Mouse (Mus musculus) CH12F3 (cell line): ENCODE results near the gene Chd5.

ENCODE experiments used
- in situ Hi-C: fragments of 300-500 bp; cut with MboI; formaldehyde crosslinking; loops from 2 replicates; pipeline ENCODE4 v1.14.3; 2020; ENCODE audit warnings: low sequenced_read_pairs

The Chd5 gene

DNA sequence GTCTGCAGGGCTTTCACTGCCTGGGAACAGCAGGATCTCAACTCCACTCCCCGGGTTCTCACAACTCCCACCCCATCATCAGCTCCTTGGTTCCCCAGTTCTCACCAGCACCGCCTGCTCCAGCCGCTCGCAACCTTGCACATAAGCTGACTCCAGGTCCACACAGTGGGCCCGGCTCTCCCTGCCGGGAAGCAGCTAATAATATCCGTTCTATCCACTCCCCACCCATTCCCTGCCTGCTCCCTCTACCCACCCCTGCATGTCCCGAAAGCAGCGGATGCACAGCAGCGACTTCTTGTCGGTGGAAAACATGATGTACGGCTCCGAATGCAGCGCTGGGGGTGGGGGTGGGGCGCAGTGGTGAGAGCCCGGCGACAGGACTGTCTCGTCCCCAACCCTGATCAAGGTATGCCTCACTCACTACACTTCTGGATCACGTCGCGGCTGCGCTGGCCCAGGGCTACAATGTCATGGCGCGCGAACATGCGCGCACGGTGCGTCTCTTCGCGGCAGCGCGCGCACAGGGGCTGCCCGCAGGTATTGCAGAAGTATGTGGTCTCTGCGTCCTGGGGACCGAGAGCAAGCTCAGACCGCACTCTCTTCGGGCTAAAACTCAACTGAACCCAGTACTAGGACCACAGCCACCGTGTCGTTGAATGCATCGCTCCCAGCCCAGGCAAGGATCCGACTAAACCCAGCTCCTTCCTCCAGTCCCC is 22.8 kb upstream of the Chd5 start:
- in situ Hi-C loops = no loop called here

DNA sequence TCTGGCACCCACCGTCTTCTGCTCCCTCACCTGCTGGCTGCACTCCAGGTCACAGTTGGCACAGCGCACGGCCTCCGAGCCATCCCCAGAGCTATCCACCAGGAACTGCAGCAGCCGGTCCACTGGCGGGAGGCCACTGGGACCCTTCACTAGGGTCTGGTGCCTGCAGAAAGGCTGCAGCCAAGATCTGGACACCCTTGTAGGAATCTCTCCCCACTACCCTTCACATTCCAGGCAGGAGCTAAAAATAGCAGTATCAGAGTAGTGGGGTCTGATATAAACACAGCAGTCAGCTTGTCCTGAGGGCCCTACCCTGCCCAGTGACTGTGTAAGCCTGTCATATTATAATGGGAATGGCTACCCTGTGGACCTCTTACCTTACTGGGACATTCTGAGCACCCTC is 20.8 kb upstream of the Chd5 start:
- in situ Hi-C loops = no loop called here

GRCm38 (mm10) chr4:152318517-152319234 is 19.8 kb upstream of the Chd5 start, which contains the start of gene Rnf207:
Rnf207 (minus strand) TSS chr4:152318993.
- in situ Hi-C loops = no loop called here

GRCm38 (mm10) chr4:152321464-152321863 is 17.0 kb upstream of the Chd5 start:
- in situ Hi-C loops = no loop called here

DNA sequence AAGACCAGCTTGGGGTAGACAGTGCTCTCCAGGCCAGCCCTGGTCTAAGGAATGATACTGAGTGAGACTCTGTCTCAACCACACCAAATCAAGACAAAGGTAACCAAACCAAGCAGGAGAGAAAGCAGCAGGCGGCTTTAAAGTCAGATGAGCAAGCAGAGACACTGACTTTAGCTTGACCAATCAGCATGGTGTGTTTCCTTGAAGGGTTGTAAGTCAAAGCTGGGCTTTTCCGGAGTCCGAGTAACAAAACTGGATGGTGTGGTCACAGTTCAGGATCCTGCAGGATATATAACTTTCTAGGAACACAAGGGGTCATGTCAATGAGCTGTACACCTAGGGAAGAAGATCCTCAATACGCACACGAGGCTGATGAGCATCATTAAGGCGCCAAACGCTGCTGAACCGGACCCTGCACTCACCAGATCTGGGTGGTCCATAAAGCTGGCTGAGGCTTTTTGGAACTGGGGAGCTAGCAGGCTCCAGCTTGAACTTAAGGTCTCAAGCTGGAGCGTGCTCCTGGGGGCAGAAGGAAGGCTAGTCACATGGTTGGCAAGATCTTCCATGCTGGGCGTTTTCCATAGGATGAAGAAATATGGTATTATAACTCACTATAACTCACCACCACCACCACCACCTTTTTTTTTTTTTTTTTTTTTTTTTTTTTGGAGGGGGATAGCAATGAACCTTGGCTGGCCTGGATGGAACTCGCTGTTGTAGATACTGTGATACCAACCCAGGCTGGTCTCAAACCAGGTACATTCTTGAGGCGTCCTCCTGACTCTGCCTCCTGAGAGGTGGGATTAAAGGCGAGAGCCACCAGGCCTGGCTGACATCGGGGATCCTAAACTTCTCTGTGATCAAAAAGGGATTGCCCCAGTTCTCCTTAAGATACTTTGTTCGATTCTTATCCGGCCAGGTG is 13.5 kb upstream of the Chd5 start:
- in situ Hi-C loops = no loop called here

GRCm38 (mm10) chr4:152325574-152326411 is 12.7 kb upstream of the Chd5 start, which contains the start of gene Rpl22:
Rpl22 (plus strand) TSS chr4:152325742.
- in situ Hi-C loops = no loop called here

DNA sequence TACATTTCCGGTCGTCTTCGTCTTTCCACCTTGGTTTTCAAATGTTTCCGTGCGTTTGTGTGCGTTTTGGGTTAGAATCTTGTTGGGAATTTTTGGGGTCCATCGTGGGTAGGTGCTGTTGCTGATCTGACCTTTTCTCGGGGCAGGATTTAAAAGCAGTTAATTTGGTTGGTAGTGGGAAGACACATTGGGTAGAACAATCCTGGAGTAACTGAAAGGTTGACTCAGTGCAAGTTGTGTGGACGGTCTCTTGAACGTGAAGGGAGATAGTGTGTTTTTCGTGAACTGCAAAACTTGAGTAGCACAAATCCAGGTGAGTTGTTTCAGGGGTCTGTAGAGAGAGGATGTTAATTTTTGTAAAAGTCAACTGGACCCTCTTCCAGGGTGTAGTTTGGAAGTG is 11.9 kb upstream of the Chd5 start:
- in situ Hi-C loops = no loop called here

- in situ Hi-C loops = no loop called here
These were observed 9.8 kb upstream of the Chd5 start for GRCm38 (mm10) chr4:152328691-152329090.

GRCm38 (mm10) chr4:152332952-152333351 is 5.5 kb upstream of the Chd5 start:
- in situ Hi-C loops = no loop called here

GRCm38 (mm10) chr4:152333587-152333986 is 4.9 kb upstream of the Chd5 start:
- in situ Hi-C loops = no loop called here

DNA sequence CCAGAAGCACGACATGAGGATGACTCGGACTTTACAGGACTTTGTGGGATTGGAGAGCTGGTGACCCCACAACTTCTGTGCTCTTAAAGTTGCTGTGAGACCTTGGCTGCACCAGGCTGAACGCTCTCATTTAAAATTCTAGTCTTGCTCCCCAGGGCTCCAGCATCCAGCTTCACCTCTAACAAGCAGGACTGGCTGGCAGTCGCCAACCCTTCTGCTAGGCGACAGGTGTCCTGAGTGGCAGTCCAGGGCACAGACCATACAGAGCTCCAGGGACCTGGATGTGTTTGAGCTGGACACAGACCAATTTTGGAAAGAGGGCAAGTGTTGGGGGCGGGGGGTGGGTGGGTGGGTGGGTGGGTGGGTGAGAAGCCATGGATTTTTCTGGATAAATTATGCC is 679 bp upstream of the Chd5 start:
- in situ Hi-C loops = no loop called here

GRCm38 (mm10) chr4:152339293-152339790 is 891 bp downstream of the Chd5 start:
- in situ Hi-C loops = no loop called here

DNA sequence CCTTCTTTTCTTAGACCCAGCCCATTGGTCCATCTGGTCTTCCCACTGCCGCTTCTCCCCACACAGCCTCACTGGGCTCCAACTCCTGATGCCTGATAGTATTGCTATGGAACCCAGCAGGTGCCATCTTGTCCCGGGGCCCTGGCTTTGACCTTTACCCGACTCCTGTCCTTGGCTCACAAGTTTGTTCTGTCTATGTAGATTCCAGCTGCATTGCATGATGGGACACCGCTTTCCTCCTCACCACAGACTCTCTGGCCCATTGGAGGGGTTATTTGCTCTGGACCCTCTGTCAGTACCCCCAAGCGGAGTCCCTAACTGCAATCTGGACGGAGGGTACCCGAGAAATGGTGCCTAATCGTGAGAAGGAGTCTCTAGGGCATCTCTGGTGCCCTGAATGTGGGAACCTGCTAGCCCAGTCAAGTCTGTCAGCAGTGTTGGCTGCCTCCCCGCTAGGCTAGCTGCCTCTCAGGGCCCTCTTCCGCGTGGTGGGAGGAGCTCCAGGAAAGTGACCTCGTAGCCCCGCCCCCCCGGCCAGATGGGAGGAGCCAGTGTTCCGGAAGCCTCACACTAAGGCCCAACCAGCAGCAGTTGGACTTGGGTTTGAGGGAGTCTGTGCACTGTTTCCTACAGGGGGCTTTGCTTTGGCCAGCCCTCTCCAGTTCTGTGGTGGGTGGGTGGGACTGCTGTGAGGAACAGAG is 2.3 kb downstream of the Chd5 start:
- in situ Hi-C loops = no loop called here

GRCm38 (mm10) chr4:152343296-152343695 is 4.8 kb downstream of the Chd5 start:
- in situ Hi-C loops = no loop called here

GRCm38 (mm10) chr4:152344651-152345050 is 6.2 kb downstream of the Chd5 start:
- in situ Hi-C loops = no loop called here

GRCm38 (mm10) chr4:152345120-152345889 is 6.9 kb downstream of the Chd5 start:
- in situ Hi-C loops = no loop called here

- in situ Hi-C loops = no loop called here
These were observed 11.5 kb downstream of the Chd5 start for GRCm38 (mm10) chr4:152349837-152350381.

- in situ Hi-C loops = no loop called here
These were observed 12.4 kb downstream of the Chd5 start for GRCm38 (mm10) chr4:152350722-152351421.
